Mouse (Mus musculus) layer of hippocampus, adult 9-10 months (tissue): ENCODE results near the gene Iqgap1.
"Not testable (repeated sequence)": the region's sequence is repeated elsewhere in the genome, so short reads cannot be mapped to it uniquely, and the experiment has no call there.

Experiments
- DNase-seq: peaks from one replicate; pipeline ENCODE4 v3.0.0; 2022; ENCODE audit warnings: low spot score

Iqgap1 gene

DNA sequence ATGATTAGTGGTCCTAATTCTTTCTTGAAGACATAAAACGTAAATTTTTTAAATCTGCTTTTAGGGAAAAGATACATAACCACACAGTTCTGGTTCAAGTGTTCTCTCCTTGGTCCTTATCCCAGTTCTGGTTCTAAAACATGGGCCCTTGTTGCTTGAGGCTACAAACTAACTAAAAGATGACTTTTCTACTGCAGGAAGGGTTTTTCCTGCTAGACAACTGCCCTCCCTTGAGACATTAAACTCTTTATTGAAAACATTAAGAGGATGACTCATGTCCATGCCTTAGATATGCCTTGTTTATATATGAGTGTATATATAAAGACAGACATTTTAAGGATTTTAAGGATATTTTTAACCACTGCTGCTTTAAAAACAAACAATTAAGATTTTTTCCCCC is 17.4 kb upstream of the Iqgap1 start:
- no peak for DNase-seq

DNA sequence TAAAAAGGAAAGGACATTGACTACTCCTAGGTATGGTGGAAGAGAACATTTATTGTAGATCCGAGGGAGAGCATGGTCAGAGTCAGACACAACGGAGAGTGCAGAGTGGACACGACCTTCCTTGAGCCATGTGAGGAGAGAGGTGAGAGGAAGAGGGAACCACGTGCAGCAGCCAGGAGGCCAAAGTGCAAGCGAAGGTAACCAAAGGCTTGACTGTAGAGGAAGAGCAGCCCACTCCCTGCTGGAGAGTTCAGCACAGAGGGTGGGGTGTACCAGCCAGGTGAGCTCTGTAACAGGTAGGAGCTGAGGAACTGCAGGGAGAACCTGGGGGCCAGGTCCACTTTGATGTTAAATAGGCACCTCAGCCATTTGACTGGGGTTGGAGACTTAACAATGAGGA is 16.4 kb upstream of the Iqgap1 start:
- DNase-seq = no peak

DNA sequence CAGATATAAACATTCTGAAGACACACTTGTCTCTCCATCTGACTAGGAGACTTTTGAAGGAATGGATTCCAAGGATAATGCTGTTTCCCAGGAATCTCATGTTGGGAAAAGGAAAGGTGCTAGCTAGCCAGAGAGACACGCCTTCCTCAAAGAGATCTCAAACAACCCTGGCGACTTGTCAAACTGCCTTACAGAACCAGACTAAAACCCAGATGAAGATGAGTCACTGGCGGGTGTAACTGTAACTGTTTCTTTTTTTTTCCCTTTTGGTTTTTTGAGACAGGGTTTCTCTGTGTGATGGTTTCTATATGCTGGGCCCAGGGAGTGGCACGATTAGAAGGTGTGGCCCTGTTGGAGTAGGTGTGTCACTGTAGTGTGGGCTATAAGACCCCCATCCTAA is 15.2 kb upstream of the Iqgap1 start:
- no peak for DNase-seq

GRCm38 (mm10) chr7:80840241-80840640 is 14.5 kb upstream of the Iqgap1 start:
- DNase-seq = no peak

DNA sequence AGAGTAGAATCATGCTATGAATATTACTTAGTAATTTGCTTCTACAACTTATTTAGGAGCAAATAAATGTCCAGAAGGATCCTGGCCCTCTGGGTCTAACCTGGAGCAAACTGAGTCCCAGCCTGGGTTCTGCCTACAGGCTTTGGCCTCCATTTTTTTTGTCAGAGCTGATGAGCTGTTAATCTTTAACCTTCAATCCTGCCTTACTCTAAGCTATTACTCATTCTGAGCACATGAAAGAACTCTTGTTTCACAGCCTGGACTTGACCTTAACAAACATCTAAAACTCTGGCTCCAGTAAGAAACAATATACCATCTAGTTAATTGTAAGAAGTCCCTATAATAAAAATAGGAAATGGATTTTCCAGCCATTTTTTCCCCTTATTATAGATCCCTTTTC is 14.0 kb upstream of the Iqgap1 start:
- no peak for DNase-seq

- DNase-seq = no peak
Measured at GRCm38 (mm10) chr7:80838247-80838646, 12.5 kb upstream of the Iqgap1 start.

DNA sequence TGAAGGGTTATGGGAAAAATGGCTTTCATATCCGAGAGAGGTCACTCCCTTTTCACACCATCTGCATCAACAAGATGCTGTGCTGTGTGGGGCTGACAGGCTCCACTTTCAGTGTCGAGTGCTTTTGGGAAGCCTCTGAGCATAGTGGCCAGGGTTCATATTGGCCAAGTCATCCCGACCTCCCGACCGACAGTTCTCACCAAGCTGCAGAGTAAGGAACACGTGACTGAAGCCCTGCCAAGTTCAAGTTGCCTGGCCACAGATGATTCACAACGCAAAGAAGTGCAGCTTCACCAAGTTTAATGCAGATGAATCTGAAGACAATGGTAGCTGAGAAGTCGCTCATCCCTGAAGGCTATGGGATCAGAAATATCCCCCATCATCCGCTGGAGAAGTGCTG is 12.0 kb upstream of the Iqgap1 start:
- DNase-seq = no peak

DNA sequence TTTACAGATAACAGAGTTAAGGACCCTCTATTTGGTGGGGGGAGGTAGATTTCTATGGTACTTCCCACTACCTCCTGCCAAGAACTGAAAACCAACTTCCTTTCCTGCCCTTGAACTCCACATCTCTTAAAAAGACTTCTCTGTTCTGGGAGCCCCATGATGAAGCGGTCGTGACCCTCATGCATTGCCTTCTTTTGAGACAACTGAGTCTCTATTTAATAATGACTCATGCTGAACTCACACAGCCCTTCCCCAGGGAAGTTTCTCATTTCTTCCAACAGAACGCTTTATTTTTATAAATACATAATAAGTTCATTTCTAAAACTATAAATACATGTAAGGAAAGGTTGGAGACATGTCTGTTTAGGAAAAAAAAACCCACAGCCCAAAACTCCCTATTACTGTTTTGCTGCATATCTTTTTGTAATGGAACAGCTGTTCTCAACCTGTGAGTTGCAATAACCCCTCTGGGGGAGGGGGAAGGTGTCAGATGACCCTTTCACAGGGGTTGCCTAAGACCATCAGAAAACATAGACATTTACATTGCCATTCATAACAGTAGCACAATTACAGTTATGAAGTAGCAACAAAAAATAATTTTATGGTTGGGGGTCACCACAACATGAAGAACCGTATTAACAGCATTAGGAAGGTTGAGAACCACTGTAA is 10.3 kb upstream of the Iqgap1 start:
- no peak for DNase-seq

GRCm38 (mm10) chr7:80833651-80834532 is 8.1 kb upstream of the Iqgap1 start:
- no peak for DNase-seq

GRCm38 (mm10) chr7:80832996-80833650 is 7.3 kb upstream of the Iqgap1 start:
- DNase-seq = not testable (repeated sequence)

GRCm38 (mm10) chr7:80832191-80832590 is 6.4 kb upstream of the Iqgap1 start:
- no peak for DNase-seq

GRCm38 (mm10) chr7:80830193-80830803 is 4.5 kb upstream of the Iqgap1 start:
- DNase-seq = no peak

- no peak for DNase-seq
Measured at GRCm38 (mm10) chr7:80828146-80828860, 2.5 kb upstream of the Iqgap1 start.

- no peak for DNase-seq
Measured at GRCm38 (mm10) chr7:80823875-80824682, 1.7 kb downstream of the Iqgap1 start.

DNA sequence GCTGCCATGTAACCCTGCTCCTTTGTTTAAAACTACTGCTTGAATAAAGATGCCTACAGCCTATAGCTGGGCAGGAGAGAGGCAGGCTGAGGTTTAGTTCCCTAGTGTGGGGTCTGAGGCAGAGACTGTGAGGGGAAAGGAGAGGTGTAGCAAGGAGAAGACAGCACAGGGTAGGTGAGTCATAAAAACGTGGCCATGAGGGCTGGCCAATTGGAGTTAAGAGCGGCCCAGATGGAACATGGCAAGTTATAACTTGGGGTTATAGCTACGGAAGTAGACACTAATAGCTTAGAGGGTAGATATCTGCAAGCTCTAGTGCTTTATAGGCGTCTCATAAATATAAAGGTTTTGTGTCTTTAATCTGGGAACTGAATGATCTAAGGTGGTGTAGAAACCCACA is 2.5 kb downstream of the Iqgap1 start:
- no peak for DNase-seq

GRCm38 (mm10) chr7:80820838-80821237 is 4.9 kb downstream of the Iqgap1 start:
- no peak for DNase-seq

- no peak for DNase-seq
Measured at GRCm38 (mm10) chr7:80816641-80817040, 9.1 kb downstream of the Iqgap1 start.

DNA sequence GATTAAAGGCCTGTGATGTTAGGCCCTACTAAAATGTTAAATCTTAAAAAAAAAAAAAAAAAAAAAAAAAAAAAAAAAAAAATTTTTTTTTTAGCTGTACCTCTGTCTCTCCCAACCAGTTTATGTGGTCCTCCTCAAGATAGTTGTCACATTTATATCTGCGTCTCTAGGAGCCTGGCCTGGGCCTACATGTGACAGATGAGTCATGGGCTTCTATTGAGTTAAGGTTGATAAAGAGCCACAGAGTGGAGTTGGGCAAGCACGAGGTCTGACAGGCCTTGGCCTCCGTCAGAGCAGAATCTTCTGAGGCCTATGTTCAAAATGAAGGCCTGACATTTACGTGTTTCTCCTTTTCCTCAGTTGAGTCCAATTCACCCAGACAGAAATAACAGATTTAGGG is 12.4 kb downstream of the Iqgap1 start:
- no peak for DNase-seq

DNA sequence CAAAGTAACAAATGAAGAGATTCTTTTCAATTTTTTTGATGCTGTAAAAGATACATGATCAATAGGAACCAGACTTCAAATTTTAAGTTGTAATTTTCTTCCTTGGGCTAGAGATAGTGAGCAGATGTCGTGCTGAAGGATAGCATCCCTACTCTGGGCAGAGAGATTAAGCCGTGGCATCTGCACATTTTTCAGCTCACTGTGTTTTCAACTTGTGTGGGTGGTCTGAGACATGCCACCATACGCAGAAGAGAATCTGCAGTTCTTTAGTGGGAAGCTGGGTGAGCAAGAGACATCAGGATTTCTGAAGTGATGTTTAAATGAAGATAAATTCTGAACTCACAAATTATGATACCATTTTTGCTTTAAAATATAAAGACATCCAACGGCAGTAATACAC is 19.4 kb downstream of the Iqgap1 start:
- no peak for DNase-seq

DNA sequence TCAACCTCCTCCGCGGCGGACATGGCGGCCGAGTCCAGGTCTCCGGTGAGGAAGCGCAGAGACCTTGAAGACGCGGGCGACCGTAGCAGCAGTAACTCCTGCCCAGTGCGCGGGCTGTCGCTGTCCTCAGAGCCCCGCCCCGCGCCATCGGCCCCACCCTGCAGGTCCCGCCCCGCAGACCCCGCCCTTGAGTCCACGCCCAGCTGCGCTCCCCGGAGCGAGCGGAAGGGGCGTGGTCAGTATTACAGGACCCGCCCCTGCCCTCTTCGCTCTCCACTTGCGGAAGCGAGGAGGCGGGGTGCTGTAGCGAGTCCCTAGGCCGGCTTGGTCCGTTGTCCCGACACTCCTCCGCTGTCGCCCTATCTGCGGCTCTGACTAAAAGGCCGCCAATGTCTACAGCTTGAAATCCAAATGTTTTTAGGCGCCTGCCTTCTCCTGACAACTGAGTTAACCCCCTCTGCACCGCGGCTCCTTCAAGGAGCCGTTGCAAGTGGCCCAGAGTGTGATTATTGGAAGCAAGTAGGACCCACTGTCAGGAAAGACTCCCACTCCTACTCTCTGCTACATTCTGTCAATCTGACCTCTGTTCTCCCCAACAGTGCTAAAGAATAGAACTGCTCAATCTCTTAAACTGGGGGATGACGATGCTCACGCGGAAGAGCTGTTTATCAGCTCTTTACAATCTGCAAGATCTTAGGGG is 22.5 kb downstream of the Iqgap1 start:
- DNase-seq = peak; percentile 74
